Mouse (Mus musculus): ENCODE measurements around the gene Cog6.

Cog6 gene

DNA sequence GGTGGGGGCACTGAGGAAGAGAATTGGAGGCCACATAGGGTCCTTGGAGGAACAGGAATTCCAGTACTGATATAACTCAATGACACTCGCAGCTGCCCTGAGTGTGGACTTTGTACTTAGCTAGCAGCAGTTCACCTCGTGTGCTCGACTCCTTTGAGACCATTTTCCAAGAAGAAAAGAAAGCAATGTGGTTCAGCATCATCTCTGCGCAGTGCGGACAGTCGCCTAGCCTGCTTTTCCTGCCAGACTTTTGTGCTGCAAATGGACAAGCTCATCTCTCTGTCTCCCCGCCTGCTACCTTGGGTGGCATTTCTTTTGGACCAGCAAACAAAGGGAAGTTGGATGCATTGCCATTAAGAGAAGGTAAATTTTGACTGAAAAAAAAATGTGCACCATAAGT, 52.8 kb downstream of the Cog6 start:
- no peak for DNase-seq (ENCODE audit: extremely low spot score, low spot score)

DNA sequence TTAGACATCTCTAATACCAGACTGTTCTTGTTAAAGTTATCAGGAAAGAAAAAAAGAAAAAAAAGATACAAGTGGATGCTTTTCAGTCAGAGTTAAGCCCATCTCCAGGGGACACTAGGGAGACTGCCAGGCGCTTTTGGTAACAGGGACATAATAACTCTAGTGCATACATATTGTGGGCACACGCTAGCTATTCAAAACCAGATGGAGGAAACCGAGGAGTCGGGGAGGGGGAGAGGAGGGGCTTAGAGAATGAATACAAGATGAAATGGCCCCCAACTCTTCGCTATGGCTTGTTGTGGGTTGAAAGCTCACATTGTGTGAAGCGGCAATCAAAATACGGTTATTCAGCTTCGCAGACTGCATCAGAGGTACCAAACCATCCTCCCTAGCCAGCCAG, 53.6 kb downstream of the Cog6 start:
- no peak for DNase-seq (ENCODE audit: extremely low spot score, low spot score)

DNA sequence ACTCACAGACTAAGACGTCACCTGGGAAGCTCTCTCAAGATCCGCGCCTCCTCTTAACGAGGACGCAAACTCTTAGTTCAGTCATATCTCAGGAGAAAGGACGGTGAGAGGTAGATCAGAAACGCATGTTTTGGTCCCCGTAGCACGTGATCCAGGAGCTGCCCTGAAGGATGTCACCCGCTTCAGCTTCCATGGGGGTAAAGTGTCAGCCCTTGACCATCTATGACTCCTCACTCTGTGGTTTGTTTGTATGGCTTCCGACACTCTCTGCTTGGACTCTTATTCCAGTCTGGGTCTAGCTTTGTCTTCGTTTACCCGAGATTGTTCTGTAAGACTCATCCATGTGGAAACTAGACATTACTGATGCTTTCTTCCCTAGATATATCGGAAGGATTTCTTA, 54.6 kb downstream of the Cog6 start:
- no peak for DNase-seq (ENCODE audit: extremely low spot score, low spot score)

DNA sequence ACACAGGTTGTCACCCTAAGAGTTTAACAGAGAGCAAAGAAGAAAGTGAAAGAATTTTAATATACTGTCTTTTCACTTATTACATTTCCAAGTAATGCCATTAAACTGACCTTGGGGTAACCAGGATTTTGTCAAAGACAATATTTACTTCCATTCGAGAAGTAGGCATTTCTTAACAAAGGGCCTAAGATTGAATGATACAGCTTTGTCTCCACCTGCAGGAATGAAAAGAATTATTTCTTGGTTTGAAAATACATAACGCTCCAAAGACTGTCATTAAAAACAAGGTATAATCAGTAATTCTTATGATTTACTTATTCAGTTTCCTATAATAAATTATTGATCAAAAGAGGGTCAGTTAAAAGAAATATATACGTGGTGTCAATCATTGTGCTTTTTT, 55.4 kb downstream of the Cog6 start:
- no peak for DNase-seq (ENCODE audit: extremely low spot score, low spot score)

DNA sequence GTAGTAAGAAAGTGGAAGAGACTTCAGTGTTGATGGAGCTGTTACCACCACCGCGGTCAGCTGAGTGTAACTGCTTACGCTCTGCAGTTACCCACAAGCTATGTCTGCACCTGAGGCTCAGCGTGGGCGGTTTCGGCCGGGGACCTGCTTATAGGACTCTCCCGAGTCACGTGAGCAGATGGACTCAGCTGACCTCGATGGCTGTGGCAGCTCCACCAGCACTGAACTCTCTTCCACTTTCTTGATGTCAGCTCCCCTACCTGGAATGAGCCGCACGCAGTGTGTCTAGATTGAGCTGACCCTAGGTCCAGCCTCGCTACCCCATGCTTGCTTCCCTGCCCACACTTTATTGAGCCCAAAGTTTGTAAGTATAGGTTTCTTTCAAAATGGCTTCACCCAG, 56.1 kb downstream of the Cog6 start:
- no peak for DNase-seq (ENCODE audit: extremely low spot score, low spot score)

DNA sequence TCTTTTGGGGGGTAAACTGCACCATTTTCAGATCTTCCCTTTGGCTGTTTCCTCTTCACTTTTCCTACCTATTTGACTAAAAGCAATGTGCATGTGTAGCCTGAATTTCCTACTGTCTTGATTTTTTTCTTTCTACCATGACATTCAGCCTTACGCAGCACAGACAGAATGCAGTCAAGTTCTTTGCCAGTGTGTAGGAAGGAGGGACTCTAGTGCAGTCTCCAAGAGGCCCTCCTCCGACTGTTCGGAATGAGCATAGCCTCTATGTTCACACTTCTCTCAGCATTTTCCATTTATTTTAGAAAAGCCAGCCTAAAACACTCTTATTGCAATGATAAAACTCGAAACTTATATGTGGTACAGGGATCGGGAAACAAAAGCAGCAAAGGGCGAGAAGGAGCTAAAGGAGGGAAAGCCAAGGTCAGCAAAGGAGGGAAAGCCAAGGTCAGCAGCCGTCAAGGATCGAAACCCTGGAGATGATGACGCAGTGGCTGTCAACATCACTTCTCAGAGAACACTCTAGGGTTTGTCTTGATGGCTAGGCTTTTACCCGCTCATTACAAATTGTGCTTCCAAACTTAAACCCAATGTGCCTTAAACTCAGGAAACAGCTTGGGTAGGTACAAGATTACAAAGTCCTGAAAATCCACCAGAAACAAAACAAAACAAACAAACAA, 58.5 kb downstream of the Cog6 start:
- no peak for DNase-seq (ENCODE audit: extremely low spot score, low spot score)

DNA sequence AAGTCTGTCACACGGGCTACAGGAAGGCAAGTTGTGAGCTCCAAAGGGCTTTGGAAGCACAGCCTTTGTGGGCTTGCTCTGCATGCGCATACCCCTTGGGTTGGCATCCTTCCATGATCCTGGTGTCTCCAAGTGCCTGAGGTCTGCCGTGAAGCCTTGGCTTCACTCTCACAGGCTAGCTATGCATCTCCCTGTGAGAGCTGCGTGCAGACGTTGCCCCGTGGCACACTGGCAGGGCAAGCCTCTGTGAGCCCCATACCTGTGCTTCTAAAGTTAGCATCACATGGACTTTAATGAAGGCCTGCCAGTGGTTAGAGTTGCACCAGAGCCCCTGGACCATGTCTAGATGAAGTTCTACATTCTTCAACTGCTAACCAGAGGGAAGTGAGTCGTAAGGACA, 59.2 kb downstream of the Cog6 start:
- DNase-seq (ENCODE audit: extremely low spot score, low spot score): no peak

DNA sequence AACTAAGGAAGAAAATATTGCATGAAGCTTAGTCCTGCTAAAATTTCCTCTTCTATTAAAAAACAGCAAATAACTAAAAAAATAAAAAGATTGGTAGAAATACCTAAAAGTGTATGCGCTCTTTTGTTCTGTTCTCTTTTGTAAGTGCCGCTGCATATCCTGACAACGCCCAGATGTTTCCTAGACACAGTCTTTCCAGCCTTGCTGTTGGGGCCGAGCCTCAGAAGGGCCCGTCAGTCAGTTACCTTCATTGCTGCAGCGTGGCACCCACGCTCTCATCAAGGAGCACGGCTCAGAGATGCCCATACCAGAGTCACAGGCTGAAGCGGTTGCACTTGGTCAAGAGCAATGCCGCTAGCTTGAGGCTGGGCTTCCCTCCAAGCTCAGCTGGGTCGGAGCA, 60.8 kb downstream of the Cog6 start:
- no peak for DNase-seq (ENCODE audit: extremely low spot score, low spot score)

DNA sequence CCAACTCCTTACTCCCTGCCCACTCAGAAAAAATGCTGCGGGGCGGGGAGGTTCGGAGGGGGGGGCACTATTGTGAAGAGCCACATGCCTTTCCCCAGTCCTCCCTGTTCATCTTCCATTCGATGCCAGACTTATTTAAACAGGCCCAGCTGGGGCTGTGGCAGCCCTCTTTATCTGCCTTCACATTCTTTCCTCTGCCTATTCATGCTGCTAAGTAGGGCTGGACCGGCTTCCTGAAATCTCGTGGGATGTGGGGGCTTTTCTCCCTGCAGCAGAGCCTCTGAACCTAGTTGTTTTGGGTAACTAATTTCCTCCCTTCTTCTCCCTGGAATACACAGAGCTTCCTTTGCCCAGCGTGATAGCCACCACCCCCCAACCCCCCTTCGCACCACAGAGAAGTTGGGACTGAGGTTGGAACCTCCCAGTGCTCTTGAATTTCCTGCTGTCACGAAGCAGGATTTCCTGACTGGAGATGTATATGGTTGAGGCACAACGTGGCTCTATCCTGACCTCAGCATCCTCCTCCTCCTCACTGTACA, 61.5 kb downstream of the Cog6 start:
- DNase-seq (ENCODE audit: extremely low spot score, low spot score): peak; percentile 25

DNA sequence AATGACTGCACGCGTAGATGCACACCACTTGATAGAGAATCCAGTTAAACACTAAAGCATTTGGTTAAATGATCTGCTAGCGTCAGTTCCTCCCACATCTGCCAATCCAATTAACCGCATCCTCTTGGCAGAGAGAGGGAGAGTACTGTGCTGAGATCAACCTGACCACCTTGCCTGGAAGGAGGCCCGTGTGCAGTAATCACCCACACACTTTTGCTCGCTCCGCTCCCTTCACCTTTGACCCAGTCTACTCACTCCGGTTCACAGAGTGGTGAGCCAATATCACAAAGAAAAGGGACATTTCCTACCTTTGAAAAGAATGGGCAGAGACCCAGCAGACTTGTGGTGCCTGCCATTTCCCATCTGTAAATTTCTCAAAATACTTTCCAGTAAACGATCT, 62.4 kb downstream of the Cog6 start:
- DNase-seq (ENCODE audit: extremely low spot score, low spot score): no peak

DNA sequence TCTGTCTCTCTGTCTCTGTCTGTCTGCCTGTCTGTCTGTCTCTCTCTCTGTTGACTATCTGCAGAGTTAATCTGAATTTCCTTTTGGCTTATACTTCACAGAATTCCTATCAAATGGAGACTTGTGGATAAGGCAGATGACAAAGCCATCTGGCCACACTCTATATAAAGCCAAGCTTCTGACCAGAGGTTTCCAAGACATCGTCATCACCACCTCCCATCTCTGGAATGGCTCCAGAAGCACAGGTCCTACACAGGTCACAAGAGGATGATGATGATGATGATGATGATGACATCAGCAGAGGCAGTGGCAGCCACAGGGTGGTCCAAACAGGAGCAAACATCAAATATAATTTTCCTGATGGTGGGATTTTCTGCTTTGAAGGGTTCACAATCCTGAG, 63.2 kb downstream of the Cog6 start:
- no peak for DNase-seq (ENCODE audit: extremely low spot score, low spot score)

DNA sequence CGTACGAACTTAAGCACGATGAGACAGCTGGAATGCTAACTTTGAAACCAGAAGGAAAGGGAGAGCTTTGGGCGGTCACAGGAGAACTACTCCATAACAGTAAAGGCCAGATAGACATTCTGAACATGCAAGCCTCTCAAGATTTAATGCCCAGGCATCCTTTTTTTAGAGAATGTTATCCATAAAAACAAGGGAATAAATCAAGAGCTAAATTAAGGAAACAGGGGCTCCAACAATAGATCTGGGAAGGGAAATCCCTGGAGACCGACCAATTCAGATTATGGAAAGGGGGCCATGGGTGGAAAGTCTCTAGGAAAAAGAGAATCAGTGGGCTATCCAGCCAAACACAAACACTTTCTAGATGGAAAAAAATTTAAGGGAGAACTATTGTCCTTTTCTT, 68.2 kb downstream of the Cog6 start:
- DNase-seq (ENCODE audit: extremely low spot score, low spot score): no peak

DNA sequence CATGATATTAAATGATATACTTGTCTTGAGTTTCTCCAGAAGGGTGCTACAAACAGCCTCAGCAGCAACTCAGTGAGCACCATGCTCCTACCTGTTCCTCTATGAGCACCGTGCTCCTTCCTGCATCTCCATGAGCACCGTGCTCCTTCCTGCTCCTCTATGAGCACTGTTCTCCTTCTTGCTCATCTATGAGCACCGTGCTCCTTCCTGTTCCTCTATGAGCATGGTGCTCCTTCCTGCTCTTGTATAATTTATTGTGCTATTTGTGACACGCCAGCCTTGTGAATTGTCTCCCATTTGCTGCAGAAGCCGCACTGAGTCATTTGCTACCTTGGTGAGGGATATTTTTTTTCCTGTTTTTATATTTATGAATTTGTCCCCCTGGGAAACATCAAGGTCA, 69.6 kb downstream of the Cog6 start:
- DNase-seq (ENCODE audit: extremely low spot score, low spot score): no peak

DNA sequence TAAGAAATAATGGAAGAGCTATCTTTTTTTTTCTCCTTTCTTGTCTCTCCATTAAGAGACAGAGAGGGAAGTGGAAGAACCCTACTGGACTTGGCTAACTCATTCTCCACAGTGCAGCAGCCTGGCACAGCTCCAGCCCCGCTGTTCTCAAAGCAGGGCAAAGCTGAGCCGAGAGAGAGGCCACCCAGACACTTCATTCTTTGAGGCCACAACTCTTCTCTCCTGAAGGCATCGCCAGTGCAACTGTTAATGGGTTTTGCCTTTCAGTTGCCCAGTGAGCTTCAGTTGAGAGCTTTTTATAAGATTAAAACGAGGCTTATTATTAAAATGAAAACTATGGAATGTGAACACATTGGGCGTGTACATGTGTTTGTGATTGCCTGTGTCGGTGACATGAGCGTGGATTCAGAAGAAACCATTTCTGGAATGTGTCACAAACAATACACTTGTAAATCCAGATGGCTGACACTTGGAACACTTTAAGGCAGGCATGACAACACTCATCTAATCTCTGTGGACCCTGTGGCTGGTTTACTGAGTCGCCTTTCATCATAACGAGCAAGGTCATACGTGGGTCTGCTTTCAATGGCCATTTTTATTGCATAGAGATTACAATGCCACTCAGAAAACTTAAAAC, 76.1 kb downstream of the Cog6 start:
- no peak for DNase-seq (ENCODE audit: extremely low spot score, low spot score)

DNA sequence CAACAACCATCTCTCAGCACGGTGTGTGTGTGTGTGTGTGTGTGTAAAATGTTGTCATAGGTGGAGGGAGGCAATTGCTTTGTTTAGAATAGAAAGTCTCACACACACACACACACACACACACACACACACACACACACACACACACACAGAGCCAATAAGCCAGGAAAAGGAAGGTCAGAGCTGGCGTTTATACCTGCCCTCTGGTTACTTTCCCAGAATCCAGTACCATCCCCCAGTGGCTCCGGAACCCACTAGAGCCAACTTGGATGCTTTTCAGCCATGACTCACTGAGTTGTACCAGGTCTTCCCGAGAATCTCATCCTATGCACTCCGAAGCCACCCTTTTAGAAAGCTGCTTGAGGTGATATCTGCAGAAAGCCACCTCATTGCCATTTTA, 78.6 kb downstream of the Cog6 start:
- DNase-seq (ENCODE audit: extremely low spot score, low spot score): no peak

DNA sequence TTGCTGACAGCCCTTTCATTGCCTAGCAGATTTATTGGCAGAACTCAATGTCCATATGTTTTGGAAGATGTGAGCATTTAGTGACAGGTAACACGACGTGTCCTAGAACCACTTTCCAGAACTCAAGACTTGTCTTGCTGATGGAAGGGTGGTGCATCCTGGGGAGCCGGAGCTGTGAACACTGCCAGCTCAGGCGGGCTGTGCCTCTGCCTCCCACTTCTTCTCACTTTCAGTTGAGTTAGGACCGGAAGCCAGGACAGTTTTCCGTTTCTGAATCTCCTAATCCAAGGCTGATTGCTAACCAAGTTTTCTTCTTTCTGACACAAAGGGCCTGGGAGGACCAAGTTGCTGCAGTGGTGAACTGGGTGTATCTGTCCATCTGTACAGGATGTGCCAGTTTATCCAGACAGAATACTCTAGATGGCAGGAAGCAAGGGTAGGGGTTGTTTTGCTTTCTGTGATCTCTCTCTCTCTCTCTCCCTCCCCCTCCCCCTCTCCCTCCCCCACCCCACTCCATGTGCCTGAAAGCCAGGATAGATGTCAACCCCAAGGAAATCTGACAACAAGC, 79.2 kb downstream of the Cog6 start:
- no peak for DNase-seq (ENCODE audit: extremely low spot score, low spot score)

DNA sequence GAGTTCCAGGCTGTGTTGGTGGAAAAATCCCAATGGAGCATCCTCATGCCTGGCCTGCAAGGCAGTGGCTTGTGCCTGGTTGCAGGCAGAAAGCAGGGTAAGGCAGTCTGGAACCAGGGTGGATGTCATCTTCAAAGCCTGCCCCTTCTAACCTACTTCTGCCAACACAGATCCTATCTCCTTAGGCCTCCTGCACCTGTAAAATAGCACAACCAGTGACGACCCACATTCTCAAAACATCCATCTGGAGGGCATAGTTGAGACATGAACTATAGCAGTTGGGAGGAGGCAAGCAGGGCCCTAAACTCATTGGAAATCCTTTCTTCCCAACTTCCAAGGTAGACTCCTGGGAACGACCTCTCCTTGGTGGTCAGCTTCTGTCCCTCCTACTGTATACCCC, 85.1 kb downstream of the Cog6 start:
- no peak for DNase-seq (ENCODE audit: extremely low spot score, low spot score)

All from neural tube, embryonic 10.5 days (tissue).